ENCODE assay signal across 8 mouse cellular contexts in the genomic region with DNA sequence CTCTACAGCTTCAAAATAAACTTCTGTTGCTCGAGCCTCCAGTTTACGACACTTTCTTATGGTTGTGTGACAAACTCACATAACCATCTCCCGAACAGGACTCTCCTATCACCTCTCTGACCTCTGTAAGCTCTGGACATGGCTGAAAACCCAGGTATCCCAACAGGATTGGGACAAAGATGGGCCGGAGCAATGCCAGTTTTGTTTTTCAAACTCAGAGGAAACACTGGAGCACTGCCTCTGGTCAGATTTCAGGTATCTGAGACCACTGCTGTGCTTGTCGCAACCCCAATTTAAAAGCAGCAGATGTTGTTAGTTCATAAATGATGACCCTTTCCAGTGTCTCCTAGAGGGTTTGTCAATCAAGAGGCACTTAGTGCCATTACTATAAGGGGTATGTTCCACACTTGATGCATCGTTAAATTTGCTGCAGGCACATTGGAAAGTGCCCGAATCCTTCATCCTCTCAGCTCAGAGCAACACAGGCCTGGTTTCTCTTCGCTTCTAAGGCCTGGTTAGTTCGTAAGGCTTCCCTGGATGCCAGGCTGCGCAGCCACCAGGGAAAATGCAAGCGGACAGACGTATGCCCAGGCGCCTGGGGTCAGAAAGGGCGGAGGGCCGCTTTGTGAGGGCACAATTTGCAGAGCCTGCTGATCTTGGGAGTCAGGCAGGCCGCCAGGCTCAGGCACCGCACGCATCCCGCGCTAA. TPM values are rescaled to one million over a fixed set of nuclear protein-coding genes. Genes with fewer than 3 reads are reported as not detected.
DNase-seq lines count a peak whose midpoint lies in the region; ATAC-seq and TF ChIP-seq lines count a peak whose summit lies in the region.

No protein-coding gene starts in this region.

- peak overlapping the region; percentile 77 for H3K4me2 ChIP-seq in forebrain, embryonic 15.5 days (replicated peaks)
- H3K4me2 ChIP-seq in liver, embryonic 14.5 days (ENCODE audit: low read depth) = peak overlapping the region; percentile 99

- peaks cover 15% of the 10 kb centered on the region for H3K36me3 ChIP-seq in heart, embryonic 10.5 days
- H3K36me3 ChIP-seq in ES-Bruce4 (ENCODE audit: control insufficient read depth, insufficient read depth, low read length, poor library complexity, severe bottlenecking) = peaks cover 13% of the 10 kb centered on the region
- peaks cover 13% of the 10 kb centered on the region for H3K36me3 ChIP-seq in forebrain, embryonic 15.5 days
- peaks cover 22% of the 10 kb centered on the region for H3K36me3 ChIP-seq in liver, embryonic 14.5 days (replicated peaks; ENCODE audit: control insufficient read depth, insufficient read depth, low read depth)

- no peak; the same call in 1 of the 2 replicates for ATAC-seq in forebrain, embryonic 15.5 days (replicated peaks)
- peak; percentile 3; the same call in 1 of the 2 replicates for ATAC-seq in liver, embryonic 14.5 days (ENCODE audit: insufficient read depth)

- TF ChIP-seq POLR2A in ES-Bruce4 (IDR thresholded peaks at IDR 0.05; ENCODE audit: insufficient read depth, low read length) = no peak

- DNase-seq in heart, embryonic 10.5 days (ENCODE audit: low spot score) = no peak
- DNase-seq in heart, postnatal 25 days (ENCODE audit: low spot score) = no peak
- no peak for DNase-seq in liver, embryonic 14.5 days (ENCODE audit: low read depth in 3 of 3, low spot score in 3 of 3)
- DNase-seq in urinary bladder, postnatal 36 days (ENCODE audit: low spot score in 2 of 2) = no peak
- no peak for DNase-seq in left cerebral cortex, adult 11 months (ENCODE audit: low spot score)
- DNase-seq in frontal cortex, postnatal 10 days (ENCODE audit: low spot score in 2 of 2) = no peak

- intact Hi-C loops in heart, postnatal 25 days (cut with DNase I) = loop anchor here (2.0 kb wide), 1 partner anchor 29 kb away; no protein-coding TSS in a partner anchor

- 28% methylated on average over 20 of the region's 20 CpGs for WGBS in heart, embryonic 10.5 days
- 26% methylated on average over 20 of the region's 20 CpGs for WGBS in forebrain, embryonic 15.5 days
- WGBS in liver, embryonic 14.5 days (ENCODE audit: insufficient replicate concordance) = 27% methylated on average over 20 of the region's 20 CpGs

- peak overlapping the region; percentile 98 for H3K27ac ChIP-seq in heart, embryonic 10.5 days
- peak overlapping the region; percentile 21; the same call in 1 of the 2 replicates for H3K27ac ChIP-seq in ES-Bruce4 (ENCODE audit: insufficient read depth, low read length)
- H3K27ac ChIP-seq in forebrain, embryonic 15.5 days (replicated peaks) = peak overlapping the region; percentile 91
- H3K27ac ChIP-seq in liver, embryonic 14.5 days = peak overlapping the region; percentile 57

- no peaks in the 10 kb centered on the region for H3K27me3 ChIP-seq in heart, embryonic 10.5 days (ENCODE audit: insufficient read depth, poor library complexity, severe bottlenecking)
- H3K27me3 ChIP-seq in ES-Bruce4 (ENCODE audit: control insufficient read depth, insufficient read depth, low read length, poor library complexity, severe bottlenecking) = no peaks in the 10 kb centered on the region
- no peaks in the 10 kb centered on the region for H3K27me3 ChIP-seq in forebrain, embryonic 15.5 days
- no peaks in the 10 kb centered on the region for H3K27me3 ChIP-seq in liver, embryonic 14.5 days (ENCODE audit: control insufficient read depth, insufficient read depth, low read length)

- H3K9ac ChIP-seq in ES-Bruce4 (ENCODE audit: low read depth, poor library complexity, severe bottlenecking) = peak overlapping the region; percentile 72
- H3K9ac ChIP-seq in forebrain, embryonic 15.5 days (replicated peaks) = peak overlapping the region; percentile 90
- H3K9ac ChIP-seq in liver, embryonic 14.5 days (replicated peaks) = peak overlapping the region; percentile 87

- peak overlapping the region; percentile 93 for H3K4me3 ChIP-seq in heart, embryonic 10.5 days
- peak overlapping the region; percentile 73 for H3K4me3 ChIP-seq in ES-Bruce4 (ENCODE audit: low read depth, low read length)
- peak overlapping the region; percentile 84 for H3K4me3 ChIP-seq in forebrain, embryonic 15.5 days
- peak overlapping the region; percentile 65 to 94 for H3K4me3 ChIP-seq in liver, embryonic 14.5 days (ENCODE audit: insufficient read depth in 1 of 2, low read depth in 2 of 2, low read length in 2 of 2)

- TF ChIP-seq EP300 in ES-Bruce4 (IDR thresholded peaks at IDR 0.05; ENCODE audit: insufficient read depth, low read depth, low read length) = no peak
- no peak for TF ChIP-seq EP300 in liver, embryonic 14.5 days (IDR thresholded peaks at IDR 0.05; ENCODE audit: low read depth)

- no peaks in the 10 kb centered on the region for H3K9me3 ChIP-seq in heart, embryonic 10.5 days
- 0 out of 2 replicates have a peak, but pooled peaks cover 3% of the 10 kb centered on the region for H3K9me3 ChIP-seq in ES-Bruce4 (replicated peaks; ENCODE audit: control insufficient read depth, insufficient read depth, low read length, poor library complexity, severe bottlenecking)
- no peaks in the 10 kb centered on the region for H3K9me3 ChIP-seq in forebrain, embryonic 15.5 days
- no peaks in the 10 kb centered on the region for H3K9me3 ChIP-seq in liver, embryonic 14.5 days (ENCODE audit: control insufficient read depth, low read length)

- H3K4me1 ChIP-seq in heart, embryonic 10.5 days = peaks cover 15% of the 10 kb centered on the region
- H3K4me1 ChIP-seq in ES-Bruce4 (ENCODE audit: control insufficient read depth, insufficient read depth, low read length) = no peaks in the 10 kb centered on the region
- H3K4me1 ChIP-seq in forebrain, embryonic 15.5 days = peaks cover 16% of the 10 kb centered on the region
- H3K4me1 ChIP-seq in liver, embryonic 14.5 days (replicated peaks; ENCODE audit: control insufficient read depth in 2 of 2, insufficient read depth in 2 of 2, low read length in 1 of 2) = peaks cover 24 to 31% of the 10 kb centered on the region in 2 experiments

- TF ChIP-seq CTCF in ES-Bruce4 (IDR thresholded peaks at IDR 0.05; ENCODE audit: low read depth, low read length) = no peak
- no peak for TF ChIP-seq CTCF in liver, embryonic 14.5 days (IDR thresholded peaks at IDR 0.05; ENCODE audit: low read depth)

RNA-seq across cellular contexts. Expression of a gene that starts 0.6 kb away (rescaled TPM):
- 75.5 and 90.8 TPM in 2 replicates for polyA plus RNA-seq in heart, embryonic 10.5 days (2016; fragmentation: Nextera tagmentation; extraction: Ambion mirVana)
- 100 to 1,000 TPM; 180 to 257 TPM for total RNA-seq in heart, postnatal 25 days (2021)
- 9.4 and 11.5 TPM in 2 replicates for polyA plus RNA-seq in ES-Bruce4 (2011; ENCODE audit: insufficient read depth, insufficient read length, low read depth, missing spikeins)
- 62.5 and 66.5 TPM in 2 replicates for polyA plus RNA-seq in forebrain, embryonic 15.5 days (2015; fragmentation: Nextera tagmentation; extraction: Ambion mirVana)
- polyA plus RNA-seq in liver, embryonic 14.5 days (2012; rRNA removed) = 41.8 and 46.7 TPM in 2 replicates
- polyA plus RNA-seq in liver, embryonic 14.5 days (2014; fragmentation: Nextera tagmentation; extraction: Ambion mirVana) = 83.2 and 86.5 TPM in 2 replicates

RNA-seq across cellular contexts. Expression of a gene that starts 48.5 kb away (rescaled TPM):
- polyA plus RNA-seq in heart, embryonic 10.5 days (2016; fragmentation: Nextera tagmentation; extraction: Ambion mirVana) = not detected in 2 replicates
- 1 to 10 TPM in 1 of 2 experiments, under 1 TPM in 1; 0.49 to 1.7 TPM for total RNA-seq in heart, postnatal 25 days (2021)
- polyA plus RNA-seq in ES-Bruce4 (2011; ENCODE audit: insufficient read depth, insufficient read length, low read depth, missing spikeins) = 0.82 and 2.1 TPM in 2 replicates
- polyA plus RNA-seq in forebrain, embryonic 15.5 days (2015; fragmentation: Nextera tagmentation; extraction: Ambion mirVana) = 0.22 and 0.50 TPM in 2 replicates
- 0.10 and 0.22 TPM in 2 replicates for polyA plus RNA-seq in liver, embryonic 14.5 days (2012; rRNA removed)
- polyA plus RNA-seq in liver, embryonic 14.5 days (2014; fragmentation: Nextera tagmentation; extraction: Ambion mirVana) = 0.09 and 0.18 TPM in 2 replicates

RNA-seq across cellular contexts. Expression of a gene that starts 56.7 kb away (rescaled TPM):
- polyA plus RNA-seq in heart, embryonic 10.5 days (2016; fragmentation: Nextera tagmentation; extraction: Ambion mirVana) = 0.06 TPM in 1 of 2 replicates, not detected in the other
- total RNA-seq in heart, postnatal 25 days (2021) = under 1 TPM; 0.14 to 0.26 TPM
- polyA plus RNA-seq in ES-Bruce4 (2011; ENCODE audit: insufficient read depth, insufficient read length, low read depth, missing spikeins) = 0.20 TPM in 1 of 2 replicates, not detected in the other
- polyA plus RNA-seq in forebrain, embryonic 15.5 days (2015; fragmentation: Nextera tagmentation; extraction: Ambion mirVana) = not detected in 2 replicates
- 0.01 TPM in 1 of 2 replicates, not detected in the other for polyA plus RNA-seq in liver, embryonic 14.5 days (2012; rRNA removed)
- 0.11 TPM in 1 of 2 replicates, not detected in the other for polyA plus RNA-seq in liver, embryonic 14.5 days (2014; fragmentation: Nextera tagmentation; extraction: Ambion mirVana)

Comparison
In these comparisons a context has a peak if more than half of its experiments do, and no peak if none do; other contexts are left out.
1. H3K27ac ChIP-seq: peak in every context shown above with its lines; median percentile 98 in heart, embryonic 10.5 days; 91 in forebrain, embryonic 15.5 days; 57 in liver, embryonic 14.5 days; 21 in ES-Bruce4.